In the genomic region with DNA sequence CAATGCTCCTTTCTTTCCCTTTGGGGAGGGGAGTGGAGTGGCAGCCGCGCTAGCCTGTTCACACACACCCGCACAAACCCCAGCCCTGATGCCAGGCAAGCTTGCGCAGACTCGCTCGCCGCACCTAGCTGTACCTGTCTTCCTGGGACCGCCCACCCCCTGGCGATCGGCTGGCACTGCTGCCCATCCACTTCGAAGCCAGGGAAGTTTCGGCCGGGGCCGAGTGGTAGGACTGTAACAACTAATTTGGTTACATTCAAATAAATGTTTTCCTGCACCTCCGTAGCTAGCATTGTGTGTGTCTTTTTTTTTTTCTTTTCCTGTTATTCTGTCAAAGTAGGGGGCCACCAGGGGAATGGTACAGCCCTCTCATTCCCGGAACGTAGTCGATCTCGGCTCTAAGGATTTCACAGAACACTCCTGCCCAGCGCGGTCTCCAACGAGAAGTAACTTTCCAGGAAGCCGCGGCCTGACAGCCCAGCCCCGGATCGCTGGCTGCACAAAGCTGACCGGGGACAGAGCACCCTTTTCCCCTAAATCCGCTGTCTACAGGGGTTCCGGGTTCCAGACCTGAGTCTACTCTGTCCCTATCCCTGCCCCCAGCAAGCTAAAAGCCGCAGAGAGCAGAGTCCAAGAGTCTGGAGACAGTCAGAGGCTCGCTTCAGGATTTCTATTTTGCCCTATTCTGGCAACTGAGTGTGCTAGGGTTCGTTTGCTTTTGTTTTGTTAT, we compare ENCODE assay signal across 9 mouse cellular contexts. TPM values are rescaled to one million over a fixed set of nuclear protein-coding genes. Genes with fewer than 3 reads are reported as not detected.
DNase-seq lines count a peak whose midpoint lies in the region; ATAC-seq and TF ChIP-seq lines count a peak whose summit lies in the region.
"Had no signal": no experiment of that assay in that cellular context is flagged by ENCODE, and none has a peak within 500 bp of the region (broad histone marks: within the 10 kb centered on the region; RNA-seq: fewer than 3 reads in every experiment).

No protein-coding gene starts in this region.

- DNase-seq in lung, adult 18-20 months = peak; percentile 57 to 61
- no peak for DNase-seq in lung, postnatal 14 days
- peak; percentile 47 for DNase-seq in embryonic facial prominence, embryonic 11.5 days (ENCODE audit: low spot score)
- DNase-seq in hindbrain, embryonic 11.5 days (ENCODE audit: low spot score) = peak; percentile 52
- no peak for DNase-seq in limb, embryonic 14.5 days (ENCODE audit: low spot score)
- no peak for DNase-seq in ovary, adult 18-20 months (ENCODE audit: low spot score)
- DNase-seq in layer of hippocampus, postnatal 14 days (ENCODE audit: low spot score in 2 of 2) = no peak

- H3K9ac ChIP-seq in embryonic facial prominence, embryonic 11.5 days (replicated peaks; ENCODE audit: low read length) = peak overlapping the region; percentile 39
- no peak overlapping the region for H3K9ac ChIP-seq in hindbrain, embryonic 11.5 days (ENCODE audit: low read depth, low read length)
- peak overlapping the region; percentile 48 for H3K9ac ChIP-seq in limb, embryonic 14.5 days (ENCODE audit: low read depth, low read length, severe bottlenecking)
- peak overlapping the region; percentile 65 for H3K9ac ChIP-seq in neural tube, embryonic 13.5 days

- no peak for ATAC-seq in embryonic facial prominence, embryonic 11.5 days (replicated peaks; ENCODE audit: insufficient number of reproducible peaks, low FRiP score, low TSS enrichment, low read depth)
- no peak for ATAC-seq in hindbrain, embryonic 11.5 days (ENCODE audit: low FRiP score)
- ATAC-seq in limb, embryonic 14.5 days (ENCODE audit: low FRiP score, low read depth) = no peak
- ATAC-seq in neural tube, embryonic 13.5 days (ENCODE audit: low read depth) = no peak

- no peak for TF ChIP-seq POLR2A in limb, embryonic 14.5 days (IDR thresholded peaks at IDR 0.05; ENCODE audit: borderline replicate concordance, extremely low read depth, insufficient read depth, insufficient read length)

- no peaks in the 10 kb centered on the region; the same call in 1 of the 2 replicates for H3K4me1 ChIP-seq in embryonic facial prominence, embryonic 11.5 days (ENCODE audit: control insufficient read depth, insufficient read depth, low read length)
- no peaks in the 10 kb centered on the region; the same call in 1 of the 2 replicates for H3K4me1 ChIP-seq in hindbrain, embryonic 11.5 days (replicated peaks; ENCODE audit: control insufficient read depth, insufficient read depth, low read length)
- H3K4me1 ChIP-seq in limb, embryonic 14.5 days (ENCODE audit: control insufficient read depth, insufficient read depth, low read length) = peaks cover 34% of the 10 kb centered on the region
- peaks cover 53% of the 10 kb centered on the region for H3K4me1 ChIP-seq in neural tube, embryonic 13.5 days (replicated peaks)

- H3K36me3 ChIP-seq in embryonic facial prominence, embryonic 11.5 days (replicated peaks; ENCODE audit: control insufficient read depth, insufficient read depth, low read depth, low read length) = no peaks in the 10 kb centered on the region
- no peaks in the 10 kb centered on the region for H3K36me3 ChIP-seq in hindbrain, embryonic 11.5 days (ENCODE audit: control insufficient read depth, insufficient read depth, low read length)
- H3K36me3 ChIP-seq in limb, embryonic 14.5 days (ENCODE audit: control insufficient read depth, insufficient read depth, low read length) = peaks cover 5% of the 10 kb centered on the region; the same call in 1 of the 2 replicates
- H3K36me3 ChIP-seq in neural tube, embryonic 13.5 days = no peaks in the 10 kb centered on the region

- H3K9me3 ChIP-seq in embryonic facial prominence, embryonic 11.5 days (replicated peaks; ENCODE audit: control insufficient read depth, low read length) = no peaks in the 10 kb centered on the region
- H3K9me3 ChIP-seq in hindbrain, embryonic 11.5 days (ENCODE audit: control insufficient read depth, low read length) = no peaks in the 10 kb centered on the region
- no peaks in the 10 kb centered on the region for H3K9me3 ChIP-seq in limb, embryonic 14.5 days (ENCODE audit: control insufficient read depth, low read length)
- H3K9me3 ChIP-seq in neural tube, embryonic 13.5 days = no peaks in the 10 kb centered on the region

- WGBS in embryonic facial prominence, embryonic 11.5 days = 2% methylated on average over 32 of the region's 32 CpGs
- WGBS in hindbrain, embryonic 11.5 days = 2% methylated on average over 31 of the region's 32 CpGs
- WGBS in limb, embryonic 14.5 days = 3% methylated on average over 32 of the region's 32 CpGs
- WGBS in neural tube, embryonic 13.5 days = 2% methylated on average over 32 of the region's 32 CpGs

- peaks cover 6% of the 10 kb centered on the region for H3K27me3 ChIP-seq in embryonic facial prominence, embryonic 11.5 days (ENCODE audit: control insufficient read depth, insufficient read depth, low read length)
- H3K27me3 ChIP-seq in hindbrain, embryonic 11.5 days (ENCODE audit: control insufficient read depth, insufficient read depth, low read length) = peaks cover 46% of the 10 kb centered on the region
- peaks cover 21% of the 10 kb centered on the region for H3K27me3 ChIP-seq in limb, embryonic 14.5 days (ENCODE audit: control insufficient read depth, insufficient read depth, low read length)
- peaks cover 53% of the 10 kb centered on the region for H3K27me3 ChIP-seq in neural tube, embryonic 13.5 days

- H3K27ac ChIP-seq in embryonic facial prominence, embryonic 11.5 days (replicated peaks; ENCODE audit: low read depth, low read length) = no peak overlapping the region
- H3K27ac ChIP-seq in hindbrain, embryonic 11.5 days (ENCODE audit: low read depth, low read length) = no peak overlapping the region
- H3K27ac ChIP-seq in limb, embryonic 14.5 days (replicated peaks; ENCODE audit: low read depth, low read length) = no peak overlapping the region
- H3K27ac ChIP-seq in neural tube, embryonic 13.5 days (replicated peaks) = no peak overlapping the region

- H3K4me2 ChIP-seq in embryonic facial prominence, embryonic 11.5 days (ENCODE audit: low read depth, low read length) = peak overlapping the region; percentile 75
- peak overlapping the region; percentile 52 for H3K4me2 ChIP-seq in hindbrain, embryonic 11.5 days (replicated peaks; ENCODE audit: low read depth, low read length)
- H3K4me2 ChIP-seq in limb, embryonic 14.5 days (replicated peaks; ENCODE audit: low read depth, low read length, severe bottlenecking) = peak overlapping the region; percentile 82
- H3K4me2 ChIP-seq in neural tube, embryonic 13.5 days = peak overlapping the region; percentile 86

- peak overlapping the region; percentile 28 for H3K4me3 ChIP-seq in embryonic facial prominence, embryonic 11.5 days (ENCODE audit: low read depth, low read length)
- peak overlapping the region; percentile 24 for H3K4me3 ChIP-seq in hindbrain, embryonic 11.5 days (ENCODE audit: low read depth, low read length)
- peak overlapping the region; percentile 41 for H3K4me3 ChIP-seq in limb, embryonic 14.5 days (replicated peaks; ENCODE audit: low read length)
- peak overlapping the region; percentile 44 for H3K4me3 ChIP-seq in neural tube, embryonic 13.5 days

RNA-seq across cellular contexts. Expression of a gene that starts 7.1 kb away (rescaled TPM):
- not detected in 2 replicates for polyA plus RNA-seq in embryonic facial prominence, embryonic 11.5 days (2014; fragmentation: Nextera tagmentation; extraction: Ambion mirVana)
- polyA plus RNA-seq in hindbrain, embryonic 11.5 days (2014; fragmentation: Nextera tagmentation; extraction: Ambion mirVana) = not detected in 2 replicates
- not detected in 2 replicates for polyA plus RNA-seq in limb, embryonic 14.5 days (2012; rRNA removed)
- not detected in 2 replicates for polyA plus RNA-seq in limb, embryonic 14.5 days (2014; fragmentation: Nextera tagmentation; extraction: Ambion mirVana)
- polyA plus RNA-seq in neural tube, embryonic 13.5 days (2015; fragmentation: Nextera tagmentation; extraction: Ambion mirVana) = not detected in 2 replicates
- total RNA-seq in layer of hippocampus, postnatal 14 days (2021) = not detected
- total RNA-seq: MEL had no signal

RNA-seq across cellular contexts. Expression of a gene that starts 7.5 kb away (rescaled TPM):
- 0.25 and 0.56 TPM in 2 replicates for polyA plus RNA-seq in embryonic facial prominence, embryonic 11.5 days (2014; fragmentation: Nextera tagmentation; extraction: Ambion mirVana)
- 0.06 and 0.11 TPM in 2 replicates for polyA plus RNA-seq in hindbrain, embryonic 11.5 days (2014; fragmentation: Nextera tagmentation; extraction: Ambion mirVana)
- 10.8 and 11.9 TPM in 2 replicates for polyA plus RNA-seq in limb, embryonic 14.5 days (2012; rRNA removed)
- 2.5 and 2.7 TPM in 2 replicates for polyA plus RNA-seq in limb, embryonic 14.5 days (2014; fragmentation: Nextera tagmentation; extraction: Ambion mirVana)
- polyA plus RNA-seq in neural tube, embryonic 13.5 days (2015; fragmentation: Nextera tagmentation; extraction: Ambion mirVana) = 0.37 and 0.53 TPM in 2 replicates
- total RNA-seq in layer of hippocampus, postnatal 14 days (2021) = 10 to 100 TPM; 38.0 to 40.8 TPM
- total RNA-seq: MEL had no signal

RNA-seq across cellular contexts. Expression of a gene that starts 49.0 kb away (rescaled TPM):
- polyA plus RNA-seq in embryonic facial prominence, embryonic 11.5 days (2014; fragmentation: Nextera tagmentation; extraction: Ambion mirVana) = not detected in 2 replicates
- polyA plus RNA-seq in hindbrain, embryonic 11.5 days (2014; fragmentation: Nextera tagmentation; extraction: Ambion mirVana) = not detected in 2 replicates
- polyA plus RNA-seq in limb, embryonic 14.5 days (2012; rRNA removed) = not detected in 2 replicates
- polyA plus RNA-seq in limb, embryonic 14.5 days (2014; fragmentation: Nextera tagmentation; extraction: Ambion mirVana) = not detected in 2 replicates
- not detected in 2 replicates for polyA plus RNA-seq in neural tube, embryonic 13.5 days (2015; fragmentation: Nextera tagmentation; extraction: Ambion mirVana)
- under 1 TPM; 0.36 to 0.65 TPM for total RNA-seq in layer of hippocampus, postnatal 14 days (2021)
- total RNA-seq: MEL had no signal

Comparison
In these comparisons a context has a peak if more than half of its experiments do, and no peak if none do; other contexts are left out.
1. DNase-seq: peak in lung, adult 18-20 months (2 of 2), embryonic facial prominence, embryonic 11.5 days (single experiment) and hindbrain, embryonic 11.5 days (single experiment); none in lung, postnatal 14 days (single experiment), limb, embryonic 14.5 days (single experiment), ovary, adult 18-20 months (single experiment) and layer of hippocampus, postnatal 14 days (0 of 2).
2. Peak in every context shown above with its lines, with median percentiles within 50 percentile points of each other: H3K4me2 ChIP-seq and H3K4me3 ChIP-seq.